Mouse (Mus musculus) brain, adult 2 months (tissue): ENCODE data around the gene Prr3.
A peak's percentile ranks its signal among the peaks of the same experiment; 100 is the strongest.
"Not testable (repeated sequence)": the region's sequence is repeated elsewhere in the genome, so short reads cannot be mapped to it uniquely, and the experiment has no call there.

ENCODE experiments used
- DNase-seq: peaks from one replicate; pipeline ENCODE4 v3.0.0; 2011; ENCODE audit warnings: low read depth, low spot score

Gene Prr3

DNA sequence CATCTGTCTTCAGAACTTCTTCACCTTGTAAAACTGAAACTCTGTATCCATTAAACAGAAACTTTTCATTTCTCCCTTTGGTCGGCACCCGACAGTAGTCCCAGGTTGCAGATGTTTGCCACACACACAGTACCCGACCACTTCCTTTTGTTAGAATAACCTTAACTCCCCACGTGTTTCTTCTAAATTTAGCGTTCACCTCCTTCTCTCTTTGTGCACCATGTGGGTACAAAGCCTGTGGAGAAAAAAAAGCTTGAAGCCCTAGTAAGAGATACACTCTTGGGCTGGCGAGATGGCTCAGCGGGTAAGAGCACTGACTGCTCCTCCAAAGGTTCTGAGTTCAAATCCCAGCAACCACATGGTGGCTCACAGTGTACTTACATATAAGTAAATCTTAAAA, 19.3 kb upstream of the Prr3 start:
- no peak for DNase-seq

GRCm38 (mm10) chr17:35998545-35999305, 18.7 kb upstream of the Prr3 start:
- no peak for DNase-seq

- peak; percentile 37 for DNase-seq
These were observed 17.9 kb upstream of the Prr3 start for GRCm38 (mm10) chr17:35997713-35998510.

- peak; percentile 98 for DNase-seq
These were observed 16.9 kb upstream of the Prr3 start for GRCm38 (mm10) chr17:35996949-35997348.

DNA sequence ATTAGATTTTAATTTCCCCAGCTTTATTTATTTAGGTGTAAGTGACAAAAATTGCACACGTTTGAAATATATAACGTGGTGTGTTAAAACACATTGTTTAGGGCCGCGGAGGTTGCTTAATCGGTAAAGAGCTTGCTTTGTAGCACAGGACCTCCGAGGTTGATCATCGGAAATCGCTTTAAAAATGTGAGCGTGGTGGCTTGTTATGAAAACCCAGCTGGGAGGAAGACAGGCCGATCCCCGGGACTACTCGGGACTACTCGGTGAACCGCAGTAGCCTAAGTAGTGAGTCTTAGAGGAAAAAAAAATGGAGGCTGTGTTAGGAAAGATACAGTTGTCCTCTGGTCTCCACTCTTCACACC, 14.8 kb upstream of the Prr3 start:
- DNase-seq = peak; percentile 35

DNA sequence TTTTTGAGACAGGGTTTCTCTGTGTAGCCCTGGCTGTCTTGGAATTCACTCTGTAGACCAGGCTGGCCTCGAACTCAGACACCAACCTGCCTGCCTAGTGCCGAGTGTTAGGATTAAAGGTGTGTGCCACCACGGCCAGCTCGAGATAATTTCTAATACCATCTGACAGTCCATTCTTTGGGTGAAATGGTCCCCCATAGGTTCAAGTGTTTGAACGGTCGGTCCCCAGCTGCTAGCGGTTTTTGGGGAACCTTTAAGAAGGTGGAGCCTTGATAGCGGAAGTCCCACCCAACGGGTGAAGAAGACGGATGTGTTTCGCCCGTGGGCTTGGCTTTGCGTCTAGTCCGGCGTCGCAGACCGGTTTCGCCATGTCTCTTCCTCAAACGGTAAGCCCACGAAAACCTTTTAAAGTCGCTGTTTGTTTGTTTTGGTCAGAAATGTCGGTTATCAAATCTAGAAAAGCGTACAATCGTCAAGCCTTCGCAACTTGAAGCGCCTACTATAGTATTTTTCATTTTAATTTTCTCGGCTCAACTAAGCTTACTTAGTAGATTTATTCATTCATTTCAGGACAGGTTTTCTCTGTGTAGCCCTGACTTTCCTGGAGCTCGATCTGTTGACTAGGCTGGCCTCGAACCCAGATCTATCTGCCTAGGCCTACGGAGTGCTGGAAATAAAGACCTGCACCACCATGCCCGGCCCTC, 14.3 kb upstream of the Prr3 start:
- DNase-seq = peak; percentile 97

- DNase-seq = peak; percentile 93
These were observed 13.6 kb upstream of the Prr3 start for GRCm38 (mm10) chr17:35993675-35994074.

GRCm38 (mm10) chr17:35991781-35992180, 11.7 kb upstream of the Prr3 start:
- peak; percentile 24 for DNase-seq

GRCm38 (mm10) chr17:35981776-35982175, 1.7 kb upstream of the Prr3 start:
- no peak for DNase-seq

DNA sequence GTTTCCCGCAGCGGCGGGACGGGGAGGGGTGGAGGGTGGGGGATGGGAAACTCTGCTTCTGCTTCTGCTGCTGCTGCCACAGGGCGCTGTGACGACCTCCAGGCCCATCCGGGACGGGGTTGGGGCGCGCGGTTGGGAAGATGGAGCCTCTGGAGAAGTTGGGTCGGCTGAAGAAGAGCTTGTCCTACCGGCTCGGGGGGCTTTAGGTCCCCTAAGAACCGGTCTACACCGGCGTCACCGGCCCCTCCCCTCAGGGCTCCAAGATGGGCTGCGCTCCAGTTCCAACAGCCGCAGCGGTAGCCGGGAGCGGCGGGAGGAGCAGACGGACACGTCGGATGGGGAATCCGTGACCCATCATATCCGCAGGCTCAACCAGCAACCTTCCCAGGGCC, 323 bp upstream of the Prr3 start:
- peak; percentile 58 for DNase-seq

- DNase-seq = peak; percentile 92
These were observed 1.1 kb downstream of the Prr3 start for GRCm38 (mm10) chr17:35978811-35979400.

DNA sequence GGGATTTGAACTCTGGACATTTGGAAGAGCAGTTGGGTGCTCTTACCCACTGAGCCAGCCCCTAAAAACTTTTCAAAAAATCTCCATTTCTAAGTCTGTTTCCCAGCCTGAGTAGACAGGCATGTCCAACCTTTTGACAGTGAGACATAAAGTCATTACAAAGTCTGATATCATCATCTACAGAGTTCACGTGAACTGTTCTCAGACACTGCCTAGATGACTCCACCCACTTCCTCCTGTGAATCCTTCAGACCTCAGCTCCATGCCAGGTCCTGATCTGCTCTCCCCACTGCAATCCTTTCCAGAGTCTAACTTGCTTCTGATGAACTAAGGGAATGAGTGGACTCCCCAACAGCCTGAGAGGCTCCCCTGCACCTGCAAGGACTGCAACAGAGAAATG, 7.9 kb downstream of the Prr3 start:
- DNase-seq = no peak

DNA sequence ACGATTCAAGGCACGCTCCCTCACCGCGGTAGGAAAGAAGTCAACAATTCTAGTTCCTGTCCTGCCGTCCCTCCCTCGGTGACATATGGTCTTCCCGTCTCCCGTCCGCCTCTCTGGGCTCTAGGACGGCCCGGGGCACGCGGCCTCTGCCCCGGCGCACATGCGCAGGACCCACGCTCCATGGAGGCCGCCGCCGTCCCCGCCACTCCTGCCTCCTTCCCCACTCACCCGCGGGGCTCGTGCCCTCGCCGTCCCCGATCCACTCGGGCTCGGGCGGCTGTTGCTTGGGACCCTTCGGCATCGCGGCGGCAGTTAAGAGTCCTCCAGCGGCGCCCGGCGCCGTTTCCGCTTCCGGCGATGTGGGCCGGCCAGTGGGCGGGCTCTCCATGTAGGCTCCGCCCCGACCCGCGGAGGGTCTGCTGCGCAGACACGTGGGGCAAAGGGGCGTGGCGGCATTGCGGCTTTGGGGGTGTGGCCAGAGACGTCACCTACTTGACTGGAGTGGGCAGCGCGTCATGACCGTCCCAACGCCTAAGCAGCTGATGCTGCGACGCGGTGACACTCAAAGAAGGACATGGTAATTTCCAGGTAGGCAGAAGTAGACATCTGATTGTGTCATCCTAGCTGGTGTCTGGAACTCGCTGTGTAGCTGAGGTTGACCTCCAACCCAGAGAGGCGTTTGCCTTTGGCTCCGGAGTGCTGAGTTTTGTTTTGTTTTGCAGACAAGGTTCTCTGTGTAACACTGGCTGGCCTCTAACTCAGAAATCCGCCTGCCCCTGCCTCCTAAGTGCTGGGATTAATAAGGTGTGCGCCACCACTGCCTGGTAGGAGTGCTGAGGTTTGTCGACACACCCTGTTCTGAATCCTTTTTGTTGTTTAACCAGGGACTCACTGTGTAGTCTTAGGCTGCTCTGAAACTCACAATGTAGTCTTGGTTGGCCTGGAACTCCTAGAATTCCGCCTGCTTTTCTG, 10.3 kb downstream of the Prr3 start, which contains the start of gene Abcf1:
TSS of gene Abcf1 (minus strand) at position 344 of the 972 bp plus-strand sequence.
- peak; percentile 98 for DNase-seq

GRCm38 (mm10) chr17:35967621-35968020, 12.4 kb downstream of the Prr3 start:
- DNase-seq = no peak

GRCm38 (mm10) chr17:35963279-35963678, 16.8 kb downstream of the Prr3 start:
- peak; percentile 23 for DNase-seq

- peak; percentile 71 for DNase-seq
These were observed 21.4 kb downstream of the Prr3 start for GRCm38 (mm10) chr17:35958533-35959223.

GRCm38 (mm10) chr17:35954665-35955064, 25.4 kb downstream of the Prr3 start:
- DNase-seq = no peak

GRCm38 (mm10) chr17:35952559-35952958, 27.5 kb downstream of the Prr3 start:
- not testable (repeated sequence) for DNase-seq

GRCm38 (mm10) chr17:35950946-35951345, 29.1 kb downstream of the Prr3 start:
- not testable (repeated sequence) for DNase-seq

DNA sequence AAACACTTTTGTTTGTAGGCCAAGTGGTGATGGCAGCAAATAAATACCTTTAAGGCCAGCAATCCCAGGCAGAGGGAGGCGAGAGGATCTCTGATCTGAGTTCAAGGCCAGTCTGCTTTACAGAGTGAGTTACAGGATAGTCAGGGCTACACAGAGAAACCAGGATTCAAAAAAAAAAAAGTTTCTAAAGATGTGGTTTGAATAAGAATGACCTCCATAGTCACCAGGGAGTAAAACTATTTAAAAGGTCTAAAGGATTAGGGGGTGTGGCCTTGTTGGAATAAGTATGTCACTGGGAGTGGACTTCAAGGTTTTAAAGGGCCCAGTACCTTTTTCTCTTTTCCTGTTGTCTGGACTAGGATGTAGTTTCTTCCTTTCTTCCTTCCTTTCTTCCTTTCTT, 40.1 kb downstream of the Prr3 start:
- no peak for DNase-seq
